Mouse (Mus musculus): Measurements from ENCODE around the gene Aldh3a1. TPM values are rescaled to one million over a fixed set of nuclear protein-coding genes. Genes with fewer than 3 reads are reported as not detected.

Gene Aldh3a1
- total and polyA plus RNA-seq, 3 experiments: 0.08 TPM; not detected in 2

DNA sequence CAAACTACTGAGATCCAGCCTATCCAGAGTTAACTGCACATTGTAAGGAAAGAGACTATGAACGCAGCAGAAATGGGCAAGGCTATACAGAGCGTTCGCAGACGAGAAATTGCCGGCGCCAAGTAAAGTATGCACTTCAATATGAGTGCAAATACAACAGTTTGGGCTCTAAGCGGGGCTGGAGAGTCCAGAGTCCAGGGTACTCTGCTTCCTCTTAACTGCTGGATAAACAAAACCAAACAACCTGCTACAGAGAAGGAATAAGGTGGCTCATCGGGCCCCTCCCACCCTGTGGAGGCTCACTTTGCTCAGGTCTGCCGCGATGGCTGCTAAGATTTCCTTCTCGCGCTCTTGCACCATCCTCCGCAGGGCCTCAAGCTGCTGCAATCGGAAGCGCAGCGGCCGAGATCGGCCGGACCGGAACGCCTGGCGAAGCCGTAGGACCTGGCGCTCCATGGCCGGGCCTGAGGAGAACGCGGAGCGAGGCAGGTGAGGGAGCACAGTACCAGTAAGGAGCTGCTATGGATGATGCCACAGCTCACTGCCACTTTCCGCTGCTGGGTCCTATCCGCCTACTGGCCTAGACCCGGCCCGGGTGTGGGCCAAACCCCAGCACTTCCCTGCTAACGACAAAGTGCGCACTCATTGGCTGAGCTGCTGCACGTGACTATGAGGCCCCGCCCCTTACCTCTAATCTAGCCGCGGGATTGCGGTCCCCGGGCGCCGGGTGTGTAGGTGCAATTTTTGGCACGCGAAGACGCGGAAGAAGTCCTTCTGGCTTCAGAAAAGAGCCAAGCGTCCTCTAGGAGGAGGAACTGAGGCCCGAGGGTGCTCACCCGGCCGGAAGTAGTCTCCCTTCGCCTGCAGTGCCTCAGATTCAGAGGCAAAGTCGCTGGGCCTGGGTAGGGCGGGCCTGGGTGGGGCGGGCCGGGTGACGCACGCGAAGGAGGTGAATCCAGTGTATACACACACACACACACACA, 59.5 kb downstream of the Aldh3a1 start, which contains the start of gene Aldh3a2 (continued):
- TF ChIP-seq NELFE (IDR thresholded peaks at IDR 0.05; ENCODE audit: low read depth, low read length): peak; percentile 97
- TF ChIP-seq TCF12 (IDR thresholded peaks at IDR 0.05; ENCODE audit: low read depth, low read length): peak; percentile 80
- TF ChIP-seq USF2 (IDR thresholded peaks at IDR 0.05; ENCODE audit: borderline replicate concordance in 1 of 2, insufficient read depth in 1 of 2, low read depth in 1 of 2, low read length in 2 of 2): peak; percentile 94 to 98
- TF ChIP-seq UBTF (IDR thresholded peaks at IDR 0.05; ENCODE audit: borderline replicate concordance, insufficient read depth, low read depth, low read length): peak; percentile 55; the same call in 1 of the 2 replicates
- peak; percentile 85 for TF ChIP-seq SIN3A (IDR thresholded peaks at IDR 0.05; ENCODE audit: low read length)

Other genes starting within 250 kb of the Aldh3a1 start
- not detected in 2 replicates for gene Kcnj12, start 185.0 kb upstream of the Aldh3a1 start, total RNA-seq (2012; rRNA removed)
- gene Kcnj12, start 185.0 kb upstream of the Aldh3a1 start, polyA plus RNA-seq (2012; ENCODE audit: insufficient read depth in 1 of 2, insufficient read length in 2 of 2, low read depth in 1 of 2, low replicate concordance in 2 of 2, missing spikeins in 1 of 2): not detected
- 7.7 and 11.9 TPM in 2 replicates for gene Tnfrsf13b, start 80.8 kb upstream of the Aldh3a1 start, total RNA-seq (2012; rRNA removed)
- gene Tnfrsf13b, start 80.8 kb upstream of the Aldh3a1 start, polyA plus RNA-seq (2012; ENCODE audit: insufficient read depth in 1 of 2, insufficient read length in 2 of 2, low read depth in 1 of 2, low replicate concordance in 2 of 2, missing spikeins in 1 of 2): 10 to 100 TPM in 1 of 2 experiments, not detected in 1; 17.9 TPM
- gene Usp22, start 32.5 kb upstream of the Aldh3a1 start, total RNA-seq (2012; rRNA removed): 36.5 and 37.1 TPM in 2 replicates
- 100 to 1,000 TPM in 1 of 2 experiments, 10 to 100 TPM in 1; 36.9 to 646 TPM for gene Usp22, start 32.5 kb upstream of the Aldh3a1 start, polyA plus RNA-seq (2012; ENCODE audit: insufficient read depth in 1 of 2, insufficient read length in 2 of 2, low read depth in 1 of 2, low replicate concordance in 2 of 2, missing spikeins in 1 of 2)
- 9.6 and 11.0 TPM in 2 replicates for gene Aldh3a2, start 59.9 kb downstream of the Aldh3a1 start, total RNA-seq (2012; rRNA removed)
- 10 to 100 TPM in 1 of 2 experiments, not detected in 1; 15.0 TPM for gene Aldh3a2, start 59.9 kb downstream of the Aldh3a1 start, polyA plus RNA-seq (2012; ENCODE audit: insufficient read depth in 1 of 2, insufficient read length in 2 of 2, low read depth in 1 of 2, low replicate concordance in 2 of 2, missing spikeins in 1 of 2)
- 0.10 and 0.15 TPM in 2 replicates for gene Slc47a2, start 135.3 kb downstream of the Aldh3a1 start, total RNA-seq (2012; rRNA removed)
- gene Slc47a2, start 135.3 kb downstream of the Aldh3a1 start, polyA plus RNA-seq (2012; ENCODE audit: insufficient read depth in 1 of 2, insufficient read length in 2 of 2, low read depth in 1 of 2, low replicate concordance in 2 of 2, missing spikeins in 1 of 2): under 1 TPM in 1 of 2 experiments, not detected in 1; 0.25 TPM
- 0.04 TPM in 1 of 2 replicates, not detected in the other for gene Slc47a1, start 170.8 kb downstream of the Aldh3a1 start, total RNA-seq (2012; rRNA removed)
- gene Slc47a1, start 170.8 kb downstream of the Aldh3a1 start, polyA plus RNA-seq (2012; ENCODE audit: insufficient read depth in 1 of 2, insufficient read length in 2 of 2, low read depth in 1 of 2, low replicate concordance in 2 of 2, missing spikeins in 1 of 2): not detected
- not detected in 2 replicates for gene Rnf112, start 246.6 kb downstream of the Aldh3a1 start, total RNA-seq (2012; rRNA removed)
- not detected for gene Rnf112, start 246.6 kb downstream of the Aldh3a1 start, polyA plus RNA-seq (2012; ENCODE audit: insufficient read depth in 1 of 2, insufficient read length in 2 of 2, low read depth in 1 of 2, low replicate concordance in 2 of 2, missing spikeins in 1 of 2)